ENCODE assay signal across 1 mouse cellular context in genomic region chr6:97148383-97149251, GRCm38 (mm10).
TF ChIP-seq lines count a peak whose summit lies in the region.

TSS of gene Eogt (minus strand) at chr6:97149182.

TF ChIP-seq in CH12.LX, 34 proteins besides CTCF, POLR2A, EP300 and RAD21 (continued from another document):
- TF ChIP-seq PAX5 (IDR thresholded peaks at IDR 0.05; ENCODE audit: low read length) (no peak), MAX (IDR thresholded peaks at IDR 0.05; ENCODE audit: low read length) (no peak), HCFC1 (IDR thresholded peaks at IDR 0.05; ENCODE audit: low read depth, low read length) (peak; percentile 53; the same call in 1 of the 2 replicates), MEF2A (IDR thresholded peaks at IDR 0.05; ENCODE audit: borderline replicate concordance, low read depth, low read length) (no peak; the same call in 1 of the 2 replicates), SIN3A (IDR thresholded peaks at IDR 0.05; ENCODE audit: low read length) (no peak; the same call in 1 of the 2 replicates), ELF1 (IDR thresholded peaks at IDR 0.05; ENCODE audit: low read depth, low read length) (peak; percentile 72), ETS1 (conservative IDR thresholded peaks at IDR 0.05; ENCODE audit: low read depth, low read length) (no peak), NRF1 (IDR thresholded peaks at IDR 0.05; ENCODE audit: low read depth, low read length) (no peak), NELFE (IDR thresholded peaks at IDR 0.05; ENCODE audit: low read depth, low read length) (peak; percentile 57), IRF4 (IDR thresholded peaks at IDR 0.05; ENCODE audit: low read depth, low read length) (0 out of 2 replicates have a peak, but pooled peaks have one; percentile 25), POLR2AphosphoS2 (IDR thresholded peaks at IDR 0.05; ENCODE audit: low read depth, low read length) (no peak), ZMIZ1 (IDR thresholded peaks at IDR 0.05; ENCODE audit: low read depth, low read length) (no peak; the same call in none of the 2 replicates), SMC3 (IDR thresholded peaks at IDR 0.05; ENCODE audit: low read depth, low read length) (peak; percentile 23)
